Mouse (Mus musculus) midbrain, embryonic 13.5 days (tissue): ENCODE results near the gene Snx10. TPM values are rescaled to one million over a fixed set of nuclear protein-coding genes. Genes with fewer than 3 reads are reported as not detected.

Source experiments
- ATAC-seq: fragments of 200-750 bp; cut with Nextera tagmentation; 2 replicates; pipeline ENCODE4 v1.8.0; 2017; ENCODE audit warnings: mild to moderate bottlenecking, moderate TSS enrichment, moderate library complexity
- H3K27ac ChIP-seq: fragments of 300-500 bp; sonication (generic); 2 replicates; pipeline ENCODE4 v1.5.1; 2015; ENCODE audit warnings: inconsistent platforms, mild to moderate bottlenecking, moderate library complexity
- H3K27me3 ChIP-seq: fragments of 300-500 bp; sonication (generic); 2 replicates; pipeline ENCODE4 v1.6.1; 2015; ENCODE audit warnings: mild to moderate bottlenecking, inconsistent platforms
- H3K36me3 ChIP-seq: fragments of 300-500 bp; sonication (generic); 2 replicates; pipeline ENCODE4 v1.6.1; 2015; ENCODE audit warnings: mild to moderate bottlenecking, inconsistent platforms
- H3K4me1 ChIP-seq: fragments of 300-500 bp; sonication (generic); replicated peaks from 2 replicates; pipeline ENCODE4 v1.6.1; 2015; ENCODE audit warnings: inconsistent platforms
- H3K4me2 ChIP-seq: fragments of 300-500 bp; sonication (generic); replicated peaks from 2 replicates; pipeline ENCODE4 v1.6.1; 2015; ENCODE audit warnings: moderate library complexity, mild to moderate bottlenecking, inconsistent platforms
- H3K4me3 ChIP-seq: fragments of 300-500 bp; sonication (generic); replicated peaks from 2 replicates; pipeline ENCODE4 v1.5.1; 2015; ENCODE audit warnings: mild to moderate bottlenecking, inconsistent platforms
- H3K9ac ChIP-seq: fragments of 300-500 bp; sonication (generic); replicated peaks from 2 replicates; pipeline ENCODE4 v1.6.1; 2015; ENCODE audit warnings: mild to moderate bottlenecking, inconsistent platforms
- H3K9me3 ChIP-seq: fragments of 300-500 bp; sonication (generic); 2 replicates; pipeline ENCODE4 v1.6.1; 2016; ENCODE audit warnings: mild to moderate bottlenecking, inconsistent platforms
- WGBS: fragments of 180-500 bp; shearing (Covaris S2); methylation state at CpG from one replicate; pipeline ENCODE4 v1.1.7; 2015; 5-methylcytosine and 5-hydroxymethylcytosine counted together
- polyA plus RNA-seq: library from polyadenylated mRNA; unstranded; fragments of >200 nt; fragmentation: Nextera tagmentation; extraction: Ambion mirVana; gene quantifications from 2 replicates; pipeline ENCODE4 v1.2.1, GENCODE M21; 2015

The Snx10 gene
- polyA plus RNA-seq, 1 experiment from 2014 or later, result 49.6 TPM

GRCm38 (mm10) chr6:51566771-51567680, 43.3 kb downstream of the Snx10 start:
- WGBS, result 70% methylated on average over 14 of the region's 14 CpGs
- 0 out of 2 replicates have a peak, but pooled peaks cover 2% of the 10 kb centered on the region for H3K36me3 ChIP-seq
- no peak overlapping the region for H3K9ac ChIP-seq
- no peak for ATAC-seq
- H3K4me2 ChIP-seq, result no peak overlapping the region
- H3K27me3 ChIP-seq, result no peaks in the 10 kb centered on the region
- peak overlapping the region; percentile 45 for H3K27ac ChIP-seq
- H3K9me3 ChIP-seq, result no peaks in the 10 kb centered on the region
- H3K4me3 ChIP-seq, result no peak overlapping the region
- H3K4me1 ChIP-seq, result peaks cover 5% of the 10 kb centered on the region; the same call in 1 of the 2 replicates

- Histone ChIP-seq H3K27ac (no peak overlapping the region), H3K4me3 (no peak overlapping the region), H3K9ac (no peak overlapping the region), H3K4me1 (peaks cover 5% of the 10 kb centered on the region; the same call in 1 of the 2 replicates), H3K27me3 (no peaks in the 10 kb centered on the region), H3K9me3 (no peaks in the 10 kb centered on the region), H3K36me3 (no peaks in the 10 kb centered on the region), H3K4me2 (no peak overlapping the region)
- ATAC-seq, result no peak
- 80% methylated on average over 8 of the region's 8 CpGs for WGBS
Observed at GRCm38 (mm10) chr6:51569086-51569485, 45.4 kb downstream of the Snx10 start.

GRCm38 (mm10) chr6:51573136-51573535, 49.4 kb downstream of the Snx10 start:
- no peak overlapping the region for H3K9ac ChIP-seq
- no peaks in the 10 kb centered on the region for H3K27me3 ChIP-seq
- no peak overlapping the region for H3K4me3 ChIP-seq
- H3K4me2 ChIP-seq, result no peak overlapping the region
- no peak overlapping the region for H3K27ac ChIP-seq
- peaks cover 11% of the 10 kb centered on the region for H3K36me3 ChIP-seq
- 93% methylated on average over 4 of the region's 4 CpGs for WGBS
- ATAC-seq, result no peak
- no peaks in the 10 kb centered on the region for H3K9me3 ChIP-seq
- H3K4me1 ChIP-seq, result no peaks in the 10 kb centered on the region

- Histone ChIP-seq H3K9me3 (no peaks in the 10 kb centered on the region), H3K27ac (no peak overlapping the region), H3K4me2 (no peak overlapping the region), H3K4me1 (no peaks in the 10 kb centered on the region), H3K27me3 (no peaks in the 10 kb centered on the region), H3K36me3 (peaks cover 11% of the 10 kb centered on the region), H3K4me3 (no peak overlapping the region), H3K9ac (no peak overlapping the region)
- no peak for ATAC-seq
- WGBS, result 90% methylated on average over 13 of the region's 13 CpGs
Observed at GRCm38 (mm10) chr6:51574132-51574531, 50.4 kb downstream of the Snx10 start.

- WGBS, result 83% methylated on average over 4 of the region's 4 CpGs
- Histone ChIP-seq H3K4me1 (peaks cover 19% of the 10 kb centered on the region), H3K36me3 (peaks cover 11% of the 10 kb centered on the region), H3K27ac (no peak overlapping the region), H3K9ac (no peak overlapping the region), H3K4me3 (no peak overlapping the region), H3K27me3 (no peaks in the 10 kb centered on the region), H3K9me3 (no peaks in the 10 kb centered on the region), H3K4me2 (no peak overlapping the region)
- no peak for ATAC-seq
Observed at GRCm38 (mm10) chr6:51578415-51578814, 54.7 kb downstream of the Snx10 start.

- Histone ChIP-seq H3K4me1 (peaks cover 19% of the 10 kb centered on the region), H3K27ac (peak overlapping the region; percentile 71), H3K27me3 (no peaks in the 10 kb centered on the region), H3K36me3 (peaks cover 10% of the 10 kb centered on the region), H3K4me2 (no peak overlapping the region), H3K9me3 (no peaks in the 10 kb centered on the region), H3K4me3 (no peak overlapping the region), H3K9ac (no peak overlapping the region)
- ATAC-seq, result peak; percentile 89
- WGBS, result 31% methylated on average over 18 of the region's 18 CpGs
Observed at GRCm38 (mm10) chr6:51580040-51580680, 56.5 kb downstream of the Snx10 start.

- 59% methylated on average over 9 of the region's 9 CpGs for WGBS
- Histone ChIP-seq H3K27me3 (no peaks in the 10 kb centered on the region), H3K4me2 (no peak overlapping the region), H3K36me3 (peaks cover 8% of the 10 kb centered on the region), H3K9ac (no peak overlapping the region), H3K4me1 (peaks cover 22% of the 10 kb centered on the region), H3K9me3 (no peaks in the 10 kb centered on the region), H3K4me3 (no peak overlapping the region), H3K27ac (peak overlapping the region; percentile 71)
- peak; percentile 7; the same call in 1 of the 2 replicates for ATAC-seq
Observed at GRCm38 (mm10) chr6:51581418-51581817, 57.7 kb downstream of the Snx10 start.

- H3K4me1 ChIP-seq, result peaks cover 25% of the 10 kb centered on the region
- H3K9me3 ChIP-seq, result no peaks in the 10 kb centered on the region
- peaks cover 3% of the 10 kb centered on the region for H3K36me3 ChIP-seq
- WGBS, result 79% methylated on average over 9 of the region's 9 CpGs
- H3K27me3 ChIP-seq, result no peaks in the 10 kb centered on the region
- H3K4me2 ChIP-seq, result no peak overlapping the region
- H3K27ac ChIP-seq, result peak overlapping the region; percentile 52
- H3K4me3 ChIP-seq, result no peak overlapping the region
- ATAC-seq, result no peak
- no peak overlapping the region for H3K9ac ChIP-seq
Observed at GRCm38 (mm10) chr6:51582051-51582450, 58.4 kb downstream of the Snx10 start.

GRCm38 (mm10) chr6:51585980-51586379, 62.3 kb downstream of the Snx10 start:
- no peaks in the 10 kb centered on the region for H3K27me3 ChIP-seq
- no peak overlapping the region for H3K4me2 ChIP-seq
- peaks cover 34% of the 10 kb centered on the region for H3K4me1 ChIP-seq
- WGBS, result 26% methylated on average over 8 of the region's 8 CpGs
- peak; percentile 63; the same call in 1 of the 2 replicates for ATAC-seq
- no peak overlapping the region for H3K4me3 ChIP-seq
- H3K9me3 ChIP-seq, result no peaks in the 10 kb centered on the region
- no peaks in the 10 kb centered on the region for H3K36me3 ChIP-seq
- peak overlapping the region; percentile 51; the same call in 1 of the 2 replicates for H3K27ac ChIP-seq
- no peak overlapping the region for H3K9ac ChIP-seq

GRCm38 (mm10) chr6:51587266-51587665, 63.6 kb downstream of the Snx10 start:
- ATAC-seq, result no peak
- H3K36me3 ChIP-seq, result no peaks in the 10 kb centered on the region
- no peak overlapping the region for H3K4me3 ChIP-seq
- no peak overlapping the region for H3K9ac ChIP-seq
- no peaks in the 10 kb centered on the region for H3K9me3 ChIP-seq
- H3K27ac ChIP-seq, result peak overlapping the region; percentile 51; the same call in 1 of the 2 replicates
- no peak overlapping the region for H3K4me2 ChIP-seq
- WGBS, result 96% methylated on average over 3 of the region's 3 CpGs
- H3K27me3 ChIP-seq, result no peaks in the 10 kb centered on the region
- H3K4me1 ChIP-seq, result peaks cover 31% of the 10 kb centered on the region

- Histone ChIP-seq H3K27ac (peak overlapping the region; percentile 99), H3K4me2 (peak overlapping the region; percentile 68; the same call in 1 of the 2 replicates), H3K4me1 (peaks cover 64% of the 10 kb centered on the region), H3K36me3 (no peaks in the 10 kb centered on the region), H3K4me3 (peak overlapping the region; percentile 35; the same call in 1 of the 2 replicates), H3K27me3 (no peaks in the 10 kb centered on the region), H3K9ac (no peak overlapping the region), H3K9me3 (no peaks in the 10 kb centered on the region)
- no peak for ATAC-seq
- 87% methylated on average over 1 of the region's 1 CpGs for WGBS
Observed at GRCm38 (mm10) chr6:51591264-51591663, 67.6 kb downstream of the Snx10 start.

- Histone ChIP-seq H3K27ac (peak overlapping the region; percentile 99), H3K4me3 (peak overlapping the region; percentile 35), H3K4me1 (peaks cover 60% of the 10 kb centered on the region), H3K9ac (peak overlapping the region; percentile 75), H3K27me3 (no peaks in the 10 kb centered on the region), H3K4me2 (peak overlapping the region; percentile 68), H3K9me3 (no peaks in the 10 kb centered on the region), H3K36me3 (no peaks in the 10 kb centered on the region)
- WGBS, result 3% methylated on average over 3 of the region's 3 CpGs
- ATAC-seq, result no peak
Observed at GRCm38 (mm10) chr6:51591844-51592243, 68.1 kb downstream of the Snx10 start.
